Mouse (Mus musculus): ENCODE data around the gene Aff4.

DNA sequence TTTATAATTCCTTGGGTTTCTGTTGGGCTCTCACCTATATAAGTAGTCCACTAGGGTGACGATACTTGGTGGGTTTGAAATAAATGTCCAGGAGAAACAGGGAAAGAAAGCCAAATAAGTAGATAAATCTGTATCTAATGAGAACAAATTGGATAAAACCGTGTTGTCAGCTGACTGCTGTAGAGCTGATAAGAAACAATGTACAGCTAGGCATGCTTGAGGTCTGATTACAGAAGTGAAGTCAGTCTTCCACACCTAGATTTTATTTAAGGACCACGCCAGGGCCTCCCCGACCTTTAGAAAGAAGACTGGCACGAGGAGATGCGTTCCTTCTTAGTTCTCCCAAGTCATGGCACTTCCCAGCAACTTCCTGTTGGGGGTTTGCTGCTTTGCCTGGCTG, 82.4 kb downstream of the Aff4 start:
- TF ChIP-seq POLR2A (IDR thresholded peaks at IDR 0.05; ENCODE audit: borderline replicate concordance, extremely low read depth, insufficient read depth, insufficient read length, poor library complexity, severe bottlenecking) (no peak), CTCF (IDR thresholded peaks at IDR 0.05; ENCODE audit: borderline replicate concordance, extremely low read depth, insufficient read depth, insufficient read length) (no peak)
